Mouse (Mus musculus): ENCODE results near the gene Rassf2. TPM values are rescaled to one million over a fixed set of nuclear protein-coding genes. Genes with fewer than 3 reads are reported as not detected.

Rassf2 gene
- polyA plus RNA-seq, 1 experiment from 2014 or later = 4.8 TPM

DNA sequence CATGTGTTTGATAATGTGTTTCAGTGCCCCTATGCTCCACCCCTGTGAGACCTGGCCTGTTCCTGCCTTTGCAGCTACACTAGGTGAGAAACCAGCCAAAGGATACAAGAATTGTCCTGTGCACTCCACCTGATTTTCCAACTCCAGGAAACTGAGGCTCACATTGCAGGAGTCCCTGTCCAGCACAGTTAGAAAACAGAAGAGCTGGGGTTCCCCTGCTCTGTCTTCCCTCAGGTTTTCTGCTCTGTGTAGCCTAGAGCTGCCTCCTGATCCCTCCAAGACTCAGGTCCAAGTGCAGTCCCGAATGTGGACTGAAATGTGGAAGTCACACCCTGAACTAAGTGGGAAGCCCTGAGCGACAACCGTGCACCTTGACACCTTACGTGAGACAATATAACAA is 76.3 kb downstream of the Rassf2 start:
- ATAC-seq (ENCODE audit: insufficient number of reproducible peaks, low FRiP score) = no peak
- 80% methylated on average over 4 of the region's 4 CpGs for WGBS
- no peaks in the 10 kb centered on the region for H3K9me3 ChIP-seq (replicated peaks)
- H3K27ac ChIP-seq (ENCODE audit: poor library complexity, severe bottlenecking) = no peak overlapping the region
- H3K4me3 ChIP-seq = peak overlapping the region; percentile 31; the same call in 1 of the 2 replicates
- H3K4me2 ChIP-seq = peak overlapping the region; percentile 70
- no peaks in the 10 kb centered on the region for H3K36me3 ChIP-seq
- H3K4me1 ChIP-seq (replicated peaks) = peaks cover 31% of the 10 kb centered on the region
- peaks cover 23% of the 10 kb centered on the region for H3K27me3 ChIP-seq (replicated peaks)
- H3K9ac ChIP-seq = no peak overlapping the region

DNA sequence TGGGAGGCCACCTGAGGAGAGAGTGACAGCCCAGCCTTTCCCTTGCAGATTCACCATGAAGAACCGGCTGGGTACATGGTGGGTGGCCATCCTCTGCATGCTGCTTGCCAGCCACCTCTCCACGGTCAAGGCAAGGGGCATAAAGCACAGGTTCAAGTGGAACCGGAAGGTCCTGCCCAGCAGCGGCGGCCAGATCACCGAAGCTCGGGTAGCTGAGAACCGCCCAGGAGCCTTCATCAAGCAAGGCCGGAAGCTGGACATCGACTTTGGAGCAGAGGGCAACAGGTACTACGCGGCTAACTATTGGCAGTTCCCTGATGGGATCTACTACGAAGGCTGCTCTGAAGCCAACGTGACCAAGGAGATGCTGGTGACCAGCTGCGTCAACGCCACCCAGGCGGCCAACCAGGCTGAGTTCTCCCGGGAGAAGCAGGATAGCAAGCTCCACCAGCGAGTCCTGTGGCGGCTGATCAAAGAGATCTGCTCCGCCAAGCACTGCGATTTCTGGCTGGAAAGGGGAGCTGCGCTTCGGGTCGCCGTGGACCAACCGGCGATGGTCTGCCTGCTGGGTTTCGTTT is 77.0 kb downstream of the Rassf2 start:
- no peaks in the 10 kb centered on the region for H3K36me3 ChIP-seq
- H3K27ac ChIP-seq (ENCODE audit: poor library complexity, severe bottlenecking) = no peak overlapping the region
- H3K4me1 ChIP-seq (replicated peaks) = peaks cover 29% of the 10 kb centered on the region
- WGBS = 11% methylated on average over 29 of the region's 29 CpGs
- peak overlapping the region; percentile 70 for H3K4me2 ChIP-seq
- peak overlapping the region; percentile 31 for H3K4me3 ChIP-seq
- H3K27me3 ChIP-seq (replicated peaks) = peaks cover 23% of the 10 kb centered on the region
- ATAC-seq (ENCODE audit: insufficient number of reproducible peaks, low FRiP score) = no peak
- peak overlapping the region; percentile 50; the same call in 1 of the 2 replicates for H3K9ac ChIP-seq
- no peaks in the 10 kb centered on the region for H3K9me3 ChIP-seq (replicated peaks)

DNA sequence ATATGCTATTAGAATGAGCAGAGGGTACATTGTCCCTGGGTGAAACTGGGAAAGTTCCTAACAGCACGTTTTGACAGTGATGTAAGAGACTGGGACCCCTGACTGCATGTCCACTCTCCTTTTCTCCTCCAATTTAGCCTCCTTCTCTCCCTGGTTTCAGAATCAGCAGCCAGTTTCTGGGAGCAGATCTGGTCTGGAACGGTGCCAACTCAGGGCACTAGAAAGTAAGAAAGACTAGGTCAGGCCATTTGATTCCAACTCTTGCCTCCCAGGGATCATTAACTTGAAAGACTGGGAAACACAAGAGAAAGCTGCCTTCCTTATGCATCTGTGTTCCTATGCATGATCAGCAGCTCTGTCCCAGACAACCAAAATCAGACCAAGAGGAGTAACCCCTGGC is 77.6 kb downstream of the Rassf2 start:
- H3K36me3 ChIP-seq = no peaks in the 10 kb centered on the region

DNA sequence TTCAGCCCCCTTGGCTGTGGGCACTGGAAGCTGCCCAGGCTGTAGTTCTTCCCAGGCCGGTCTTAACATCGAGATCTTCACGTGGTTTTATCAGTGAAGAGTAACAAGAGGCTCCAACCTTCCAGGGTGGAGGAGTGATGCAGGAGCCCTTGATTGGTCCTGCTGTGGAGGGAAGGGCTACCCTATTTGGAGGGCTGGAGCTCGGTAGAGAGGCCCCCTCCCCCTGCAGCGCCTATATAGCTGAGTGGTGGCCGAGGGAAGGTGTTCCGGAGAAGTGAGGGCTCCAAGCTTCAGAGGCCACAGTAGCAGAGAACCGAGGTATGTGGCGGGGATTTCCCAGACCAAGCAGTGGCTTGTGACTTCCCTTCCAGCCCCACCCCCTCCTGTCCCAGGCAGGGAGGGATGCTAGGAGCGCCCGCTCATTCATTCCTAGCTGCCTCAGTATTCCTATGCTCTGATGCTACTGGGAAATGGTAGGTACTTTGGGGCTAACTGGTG is 79.4 kb downstream of the Rassf2 start, which contains the start of gene Prnd:
TSS of gene Prnd (plus strand) at position 264 of the 498 bp plus-strand sequence.
- H3K9ac ChIP-seq = peak within 1 kb of the TSS; percentile 33; the same call in 1 of the 2 replicates
- no peak for ATAC-seq (ENCODE audit: insufficient number of reproducible peaks, low FRiP score)
- no peak within 1 kb of the TSS for H3K27ac ChIP-seq (ENCODE audit: poor library complexity, severe bottlenecking)
- no peaks in the 10 kb centered on the region for H3K9me3 ChIP-seq (replicated peaks)
- WGBS = 5% methylated on average over 11 of the region's 11 CpGs
- H3K4me3 ChIP-seq = no peak within 1 kb of the TSS
- peak within 1 kb of the TSS; percentile 49 for H3K4me2 ChIP-seq
- H3K36me3 ChIP-seq = no peaks in the 10 kb centered on the region
- peaks cover 23% of the 10 kb centered on the region for H3K27me3 ChIP-seq (replicated peaks)
- H3K4me1 ChIP-seq (replicated peaks) = peaks cover 27% of the 10 kb centered on the region

More for the DNA sequence above, 77.6 kb downstream of the Rassf2 start:
- peaks cover 27% of the 10 kb centered on the region for H3K4me1 ChIP-seq (replicated peaks)
- no peak overlapping the region for H3K4me3 ChIP-seq
- no peak overlapping the region for H3K27ac ChIP-seq (ENCODE audit: poor library complexity, severe bottlenecking)
- peak overlapping the region; percentile 70; the same call in 1 of the 2 replicates for H3K4me2 ChIP-seq
- H3K9me3 ChIP-seq (replicated peaks) = no peaks in the 10 kb centered on the region
- no peak overlapping the region for H3K9ac ChIP-seq
- WGBS = 43% methylated on average over 2 of the region's 2 CpGs
- ATAC-seq (ENCODE audit: insufficient number of reproducible peaks, low FRiP score) = no peak
- peaks cover 23% of the 10 kb centered on the region for H3K27me3 ChIP-seq (replicated peaks)

- H3K4me1 ChIP-seq (replicated peaks) = peaks cover 33% of the 10 kb centered on the region
- H3K27me3 ChIP-seq (replicated peaks) = peaks cover 23% of the 10 kb centered on the region
- H3K9me3 ChIP-seq (replicated peaks) = no peaks in the 10 kb centered on the region
- no peak overlapping the region for H3K4me3 ChIP-seq
- ATAC-seq (ENCODE audit: insufficient number of reproducible peaks, low FRiP score) = no peak
- H3K27ac ChIP-seq (ENCODE audit: poor library complexity, severe bottlenecking) = no peak overlapping the region
- WGBS = 49% methylated on average over 9 of the region's 9 CpGs
- no peak overlapping the region for H3K9ac ChIP-seq
- no peaks in the 10 kb centered on the region for H3K36me3 ChIP-seq
- peak overlapping the region; percentile 49; the same call in 1 of the 2 replicates for H3K4me2 ChIP-seq
Observed at GRCm38 (mm10) chr2:131949767-131950597, 80.1 kb downstream of the Rassf2 start.

DNA sequence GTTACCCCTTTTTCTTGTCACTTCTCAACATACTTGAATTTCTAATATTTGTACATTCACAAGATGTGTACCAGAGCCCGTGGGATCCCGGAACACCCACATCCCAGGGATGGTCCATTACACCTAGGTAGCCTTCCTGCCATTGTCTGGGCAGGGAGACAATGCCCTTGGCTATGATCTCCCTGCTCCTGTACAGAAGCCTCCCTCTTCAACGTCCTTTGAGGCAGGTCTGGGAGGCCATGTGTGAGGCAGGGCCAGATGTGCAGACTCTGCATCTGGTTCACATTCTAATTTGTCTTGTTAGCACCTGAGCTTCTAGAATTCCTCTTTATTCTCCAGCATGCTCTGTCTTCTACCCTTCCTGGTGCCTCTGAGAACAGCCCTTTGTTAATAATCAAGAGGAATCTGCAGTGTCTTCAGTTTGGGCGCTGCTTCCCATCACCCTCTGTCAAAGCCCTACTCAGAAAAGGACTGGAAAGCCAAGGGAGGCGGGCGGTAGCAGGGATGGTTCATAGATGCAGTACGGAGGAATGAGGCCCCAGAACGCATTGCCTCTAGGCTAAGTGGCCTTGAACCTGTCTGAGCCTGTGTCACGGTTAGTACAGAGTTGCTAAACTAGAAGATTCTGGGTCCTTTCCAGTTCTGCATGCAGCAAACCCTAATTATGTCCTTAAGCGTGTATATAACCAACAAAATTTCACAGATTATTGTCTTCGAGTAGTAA is 81.0 kb downstream of the Rassf2 start:
- no peak for ATAC-seq (ENCODE audit: insufficient number of reproducible peaks, low FRiP score)
- 62% methylated on average over 11 of the region's 11 CpGs for WGBS

DNA sequence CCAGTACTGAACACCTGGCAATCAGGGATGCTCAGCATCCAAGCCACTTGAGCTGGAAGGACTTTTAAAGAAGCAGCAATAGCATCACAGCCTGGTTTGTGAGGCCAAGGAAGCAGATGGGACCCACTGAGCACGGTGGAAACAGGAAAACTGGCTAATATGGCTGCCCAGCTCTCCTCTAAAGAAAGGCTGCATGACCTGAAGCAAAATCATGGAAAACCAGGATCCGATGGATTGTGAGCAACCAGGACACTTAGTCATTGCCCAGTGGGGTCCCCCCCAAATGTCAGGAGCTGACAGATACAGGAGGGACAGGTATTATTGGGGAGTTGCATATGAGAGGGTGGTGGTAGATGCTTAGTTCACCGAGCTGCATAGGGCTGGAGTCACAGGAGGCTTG is 81.9 kb downstream of the Rassf2 start:
- Histone ChIP-seq H3K4me3 (no peak overlapping the region), H3K4me2 (no peak overlapping the region), H3K4me1 (replicated peaks) (peaks cover 24% of the 10 kb centered on the region), H3K27me3 (replicated peaks) (peaks cover 10% of the 10 kb centered on the region; the same call in 1 of the 2 replicates), H3K36me3 (no peaks in the 10 kb centered on the region), H3K9ac (no peak overlapping the region), H3K27ac (ENCODE audit: poor library complexity, severe bottlenecking) (no peak overlapping the region), H3K9me3 (replicated peaks) (no peaks in the 10 kb centered on the region)
- ATAC-seq (ENCODE audit: insufficient number of reproducible peaks, low FRiP score) = no peak
- WGBS = 74% methylated on average over 3 of the region's 3 CpGs

More for the DNA sequence above, 81.0 kb downstream of the Rassf2 start:
- Histone ChIP-seq H3K9ac (no peak overlapping the region), H3K4me2 (no peak overlapping the region), H3K9me3 (replicated peaks) (no peaks in the 10 kb centered on the region), H3K27ac (ENCODE audit: poor library complexity, severe bottlenecking) (no peak overlapping the region), H3K27me3 (replicated peaks) (peaks cover 20% of the 10 kb centered on the region), H3K36me3 (no peaks in the 10 kb centered on the region), H3K4me1 (replicated peaks) (peaks cover 33% of the 10 kb centered on the region), H3K4me3 (no peak overlapping the region)

DNA sequence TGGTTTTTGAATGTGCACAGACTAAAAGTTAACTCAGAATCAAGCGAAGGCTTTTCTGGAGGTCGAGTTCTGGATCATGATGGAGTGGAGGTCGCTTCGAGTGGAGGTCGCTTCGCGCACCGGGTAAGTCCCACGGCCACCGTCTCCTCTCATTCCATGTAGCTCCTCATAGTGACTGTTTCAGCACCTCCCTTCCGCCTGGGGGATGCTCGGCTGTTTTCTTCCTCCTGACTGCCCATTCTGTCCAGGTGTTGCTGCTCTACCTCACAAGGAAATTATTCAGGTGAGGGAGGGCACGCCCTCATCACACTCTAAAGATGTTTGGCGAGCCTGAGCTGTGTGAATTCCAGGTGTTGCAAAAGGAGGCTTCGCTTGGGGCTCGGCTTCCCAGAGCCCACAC is 83.7 kb downstream of the Rassf2 start:
- peaks cover 16% of the 10 kb centered on the region for H3K4me1 ChIP-seq (replicated peaks)
- 89% methylated on average over 16 of the region's 16 CpGs for WGBS

DNA sequence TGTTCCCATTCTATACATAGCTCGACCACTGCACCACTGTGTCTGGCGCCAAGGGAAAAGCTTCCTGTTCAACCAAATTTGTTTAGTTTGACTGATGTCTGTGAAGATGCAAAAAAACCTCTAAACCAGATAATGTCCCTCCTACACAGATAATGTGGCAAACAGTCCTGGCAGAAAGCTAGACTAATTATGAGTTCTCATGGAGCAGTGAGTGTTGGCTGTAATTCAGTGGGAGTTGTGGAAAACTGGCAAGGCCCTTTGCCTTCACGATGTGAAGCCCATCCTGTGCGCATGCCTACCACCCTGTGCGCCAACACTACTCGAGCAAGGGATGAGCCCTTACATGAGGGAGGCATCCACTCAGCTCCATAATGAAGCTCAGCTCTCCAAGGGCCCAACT is 84.3 kb downstream of the Rassf2 start:
- H3K9me3 ChIP-seq (replicated peaks) = no peaks in the 10 kb centered on the region
- no peak for ATAC-seq (ENCODE audit: insufficient number of reproducible peaks, low FRiP score)
- H3K4me3 ChIP-seq = no peak overlapping the region
- H3K9ac ChIP-seq = no peak overlapping the region
- H3K27me3 ChIP-seq (replicated peaks) = no peaks in the 10 kb centered on the region
- 78% methylated on average over 6 of the region's 6 CpGs for WGBS
- no peak overlapping the region for H3K4me2 ChIP-seq
- no peak overlapping the region for H3K27ac ChIP-seq (ENCODE audit: poor library complexity, severe bottlenecking)
- H3K36me3 ChIP-seq = no peaks in the 10 kb centered on the region
- H3K4me1 ChIP-seq (replicated peaks) = peaks cover 15% of the 10 kb centered on the region

More for the DNA sequence above, 83.7 kb downstream of the Rassf2 start:
- Histone ChIP-seq H3K4me3 (no peak overlapping the region), H3K36me3 (no peaks in the 10 kb centered on the region), H3K4me2 (no peak overlapping the region), H3K9ac (no peak overlapping the region), H3K27ac (ENCODE audit: poor library complexity, severe bottlenecking) (no peak overlapping the region), H3K27me3 (replicated peaks) (no peaks in the 10 kb centered on the region), H3K9me3 (replicated peaks) (no peaks in the 10 kb centered on the region)
- ATAC-seq (ENCODE audit: insufficient number of reproducible peaks, low FRiP score) = no peak

DNA sequence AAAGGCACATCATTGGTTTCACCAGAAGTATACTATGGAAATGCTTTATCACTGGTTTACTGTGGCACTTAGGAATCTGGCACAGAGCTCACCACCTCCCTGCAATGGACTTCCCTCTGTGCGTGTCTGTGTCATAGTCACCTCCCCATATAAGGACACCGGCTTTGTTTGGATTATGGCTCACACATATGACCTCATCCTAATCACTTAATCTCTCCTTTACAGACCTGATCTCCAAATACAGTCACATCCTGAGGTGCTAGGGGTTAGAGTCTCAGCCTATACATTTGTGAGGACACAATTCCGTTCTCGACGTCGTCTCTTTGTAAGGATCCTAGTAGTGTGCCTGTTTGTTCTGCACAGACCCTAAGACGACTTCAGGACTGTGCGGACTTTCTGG is 84.8 kb downstream of the Rassf2 start:
- Histone ChIP-seq H3K9ac (no peak overlapping the region), H3K36me3 (no peaks in the 10 kb centered on the region), H3K27ac (ENCODE audit: poor library complexity, severe bottlenecking) (no peak overlapping the region), H3K9me3 (replicated peaks) (no peaks in the 10 kb centered on the region), H3K4me3 (no peak overlapping the region), H3K27me3 (replicated peaks) (no peaks in the 10 kb centered on the region), H3K4me2 (no peak overlapping the region), H3K4me1 (replicated peaks) (peaks cover 10% of the 10 kb centered on the region)
- peak; percentile 34; the same call in 1 of the 2 replicates for ATAC-seq (ENCODE audit: insufficient number of reproducible peaks, low FRiP score)
- WGBS = 55% methylated on average over 8 of the region's 8 CpGs

GRCm38 (mm10) chr2:131944370-131944769 is 85.7 kb downstream of the Rassf2 start:
- WGBS = 27% methylated on average over 1 of the region's 1 CpGs

More at GRCm38 (mm10) chr2:131944370-131944769, 85.7 kb downstream of the Rassf2 start:
- H3K9ac ChIP-seq = no peak overlapping the region
- H3K36me3 ChIP-seq = no peaks in the 10 kb centered on the region
- no peaks in the 10 kb centered on the region for H3K27me3 ChIP-seq (replicated peaks)
- H3K9me3 ChIP-seq (replicated peaks) = no peaks in the 10 kb centered on the region
- H3K4me1 ChIP-seq (replicated peaks) = peaks cover 10% of the 10 kb centered on the region; the same call in 1 of the 2 replicates
- no peak for ATAC-seq (ENCODE audit: insufficient number of reproducible peaks, low FRiP score)
- no peak overlapping the region for H3K27ac ChIP-seq (ENCODE audit: poor library complexity, severe bottlenecking)
- no peak overlapping the region for H3K4me2 ChIP-seq
- no peak overlapping the region for H3K4me3 ChIP-seq
